Mouse (Mus musculus) right cerebral cortex, postnatal 10 days (tissue): Measurements from ENCODE around the gene Tomm6.

Source experiments
- DNase-seq, 2 experiments: peaks; one replicate each; pipeline ENCODE4 v3.0.0; 2021; ENCODE audit warnings: low spot score in 2 of 2

Gene Tomm6

GRCm38 (mm10) chr17:47694503-47695336, 6.5 kb upstream of the Tomm6 start, which contains the start of gene Prickle4:
Prickle4 (minus strand) TSS chr17:47694736.
- peak; percentile 97 to 98 for DNase-seq

GRCm38 (mm10) chr17:47694442-47694502, 6.1 kb upstream of the Tomm6 start, which contains the start of gene Gm21981:
Gm21981 (minus strand) TSS chr17:47694455.
- DNase-seq = no peak

- no peak for DNase-seq
These were observed 5.7 kb upstream of the Tomm6 start for GRCm38 (mm10) chr17:47693671-47694441.

GRCm38 (mm10) chr17:47691650-47692049, 3.5 kb upstream of the Tomm6 start:
- no peak for DNase-seq

GRCm38 (mm10) chr17:47689894-47690293, 1.7 kb upstream of the Tomm6 start:
- no peak for DNase-seq

- DNase-seq = peak; percentile 88 to 90
These were observed 706 bp upstream of the Tomm6 start, which contains the start of gene Frs3 for GRCm38 (mm10) chr17:47688608-47689575. Frs3 (plus strand) TSS chr17:47689030.

GRCm38 (mm10) chr17:47687409-47688343, 510 bp downstream of the Tomm6 start:
- DNase-seq = peak; percentile 98

- DNase-seq = no peak
These were observed 5.3 kb downstream of the Tomm6 start for GRCm38 (mm10) chr17:47682836-47683235.

GRCm38 (mm10) chr17:47678702-47679101, 9.5 kb downstream of the Tomm6 start:
- DNase-seq = no peak

GRCm38 (mm10) chr17:47678238-47678637, 9.9 kb downstream of the Tomm6 start:
- DNase-seq = no peak

GRCm38 (mm10) chr17:47676581-47676980, 11.6 kb downstream of the Tomm6 start:
- peak; percentile 67 to 82 for DNase-seq

- DNase-seq = peak; percentile 50 to 61
These were observed 15.7 kb downstream of the Tomm6 start for GRCm38 (mm10) chr17:47672311-47673111.

GRCm38 (mm10) chr17:47671988-47672310, 16.2 kb downstream of the Tomm6 start:
- no peak for DNase-seq

- no peak for DNase-seq
These were observed 19.0 kb downstream of the Tomm6 start for GRCm38 (mm10) chr17:47669166-47669565.

- DNase-seq = no peak
These were observed 23.7 kb downstream of the Tomm6 start for GRCm38 (mm10) chr17:47664474-47664873.

- no peak for DNase-seq
These were observed 25.0 kb downstream of the Tomm6 start for GRCm38 (mm10) chr17:47663009-47663713.

- no peak for DNase-seq
These were observed 29.4 kb downstream of the Tomm6 start for GRCm38 (mm10) chr17:47658741-47659243.

- DNase-seq = no peak
These were observed 30.3 kb downstream of the Tomm6 start for GRCm38 (mm10) chr17:47657901-47658300.

- DNase-seq = no peak
These were observed 32.5 kb downstream of the Tomm6 start for GRCm38 (mm10) chr17:47655697-47656096.
